Mouse (Mus musculus): ENCODE data around the gene Hsd17b1.
A peak's percentile ranks its signal among the peaks of the same experiment; 100 is the strongest.

- TF ChIP-seq ZNF384 (IDR thresholded peaks at IDR 0.05; ENCODE audit: low read depth, low read length), result no peak
- TF ChIP-seq MAFK (IDR thresholded peaks at IDR 0.05; ENCODE audit: insufficient read depth, low read depth, low read length), result peak; percentile 69; the same call in 1 of the 2 replicates
Measured at GRCm38 (mm10) chr11:101031470-101031869, 46.7 kb upstream of the Hsd17b1 start.

Data from ES-E14 (cell line).